Mouse (Mus musculus) liver, adult 2 months (tissue): ENCODE measurements around the gene Eng.

Source experiments
- CTCF ChIP-seq: fragments of 200-500 bp; IDR thresholded peaks from 2 replicates; pipeline ENCODE4 v1.5.1; 2011; ENCODE audit warnings: low read depth, low read length, control low read depth
- POLR2A ChIP-seq: fragments of 200-500 bp; IDR thresholded peaks from 2 replicates; pipeline ENCODE4 v1.6.1; 2011; ENCODE audit warnings: low read length, control low read depth; ENCODE audit not compliant: insufficient read depth; ENCODE audit errors: extremely low read depth

DNA sequence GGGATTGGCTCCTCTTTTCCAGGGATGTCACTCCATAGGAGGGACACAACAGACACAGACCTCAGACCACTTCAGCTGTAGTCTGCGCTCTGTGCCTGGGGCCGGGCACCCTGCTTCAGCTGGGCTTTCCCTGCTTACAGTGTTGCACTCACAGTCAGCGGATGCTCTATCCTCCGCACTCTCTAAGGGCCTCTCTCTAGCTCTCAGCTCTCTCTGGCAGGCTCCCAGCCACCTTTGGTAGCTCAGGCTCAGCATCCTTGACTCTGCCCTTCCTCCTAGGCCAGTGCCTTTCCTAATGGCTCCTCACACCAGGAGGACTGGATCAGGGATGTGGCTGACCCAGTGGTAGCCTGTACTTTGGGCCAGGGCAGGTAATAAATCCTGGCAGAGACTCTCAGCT lies 85.5 kb downstream of the Eng start:
- no peak for TF ChIP-seq CTCF
- no peak for TF ChIP-seq POLR2A
